Mouse (Mus musculus) liver, postnatal 0 days (tissue): Measurements from ENCODE around the gene Tas2r134.

ENCODE experiments used
- CTCF ChIP-seq: sonication (generic); IDR thresholded peaks from 2 replicates; pipeline ENCODE4 v1.5.1; 2016; ENCODE audit warnings: antibody characterized with exemption, low read depth
- EP300 ChIP-seq: IDR thresholded peaks from 2 replicates; pipeline ENCODE4 v1.6.1; 2016; ENCODE audit warnings: antibody characterized with exemption, low read depth, mild to moderate bottlenecking

DNA sequence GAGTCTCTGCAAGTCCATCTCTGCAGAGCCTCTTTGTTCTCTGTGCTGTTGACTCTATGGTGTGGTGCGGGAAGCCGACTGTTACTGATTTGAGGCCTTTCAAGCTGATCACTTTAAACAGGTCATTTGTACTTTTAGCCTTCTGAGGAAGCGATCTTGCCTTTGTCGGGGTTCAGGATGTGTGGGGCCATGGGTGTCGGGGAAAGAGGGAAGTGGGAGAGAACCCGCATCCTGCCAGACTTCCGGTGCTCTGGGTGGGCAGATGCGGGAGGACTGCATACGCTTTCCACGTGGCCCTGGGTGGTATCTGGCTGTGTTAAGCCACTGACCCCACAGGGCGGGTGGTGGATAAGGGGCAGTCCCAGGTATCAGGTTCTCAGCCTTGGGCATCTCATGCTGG, 10.4 kb downstream of the Tas2r134 start:
- no peak for TF ChIP-seq EP300
- no peak for TF ChIP-seq CTCF
